Mouse (Mus musculus) embryonic fibroblast, embryonic 13.5 days (primary cell): ENCODE results near the gene Gm6993. TPM values are rescaled to one million over a fixed set of nuclear protein-coding genes. Genes with fewer than 3 reads are reported as not detected.

ENCODE experiments used
- H3K27ac ChIP-seq: 2 replicates; pipeline ENCODE4 v1.5.1; 2012; ENCODE audit warnings: low read length, control low read depth, inconsistent platforms; ENCODE audit not compliant: insufficient read depth
- H3K4me1 ChIP-seq: 2 replicates; pipeline ENCODE4 v1.6.1; 2011; ENCODE audit warnings: low read length; ENCODE audit not compliant: control insufficient read depth, insufficient read depth
- H3K4me3 ChIP-seq: 2 replicates; pipeline ENCODE4 v1.5.1; 2011; ENCODE audit warnings: mild to moderate bottlenecking, control low read depth, low read length; ENCODE audit not compliant: insufficient read depth
- CTCF ChIP-seq: IDR thresholded peaks from 2 replicates; pipeline ENCODE4 v1.5.1; 2011; ENCODE audit warnings: mild to moderate bottlenecking, control low read depth, low read length, moderate library complexity, borderline replicate concordance; ENCODE audit not compliant: insufficient read depth
- POLR2A ChIP-seq: IDR thresholded peaks from 2 replicates; pipeline ENCODE4 v1.6.1; 2011; ENCODE audit warnings: low read depth, mild to moderate bottlenecking, control low read depth, low read length, moderate library complexity
- polyA plus RNA-seq: library from polyadenylated mRNA; stranded (reverse); fragments of >200 nt; gene quantifications from 2 replicates; pipeline ENCODE4 v1.2.4, GENCODE M21; 2011; ENCODE audit warnings: low read depth; ENCODE audit not compliant: missing spikeins, insufficient read length

Gene Gm6993
- not detected in 2 replicates for polyA plus RNA-seq

- H3K27ac ChIP-seq, result no peak within 1 kb of the TSS
- H3K4me1 ChIP-seq, result 0 out of 2 replicates have a peak, but pooled peaks cover 3% of the 10 kb centered on the region
- TF ChIP-seq CTCF (no peak), POLR2A (no peak)
- H3K4me3 ChIP-seq, result no peak within 1 kb of the TSS
Measured at GRCm38 (mm10) chr12:31240470-31240869, at the start of gene Gm6993. Gene Gm6993, plus strand, starts transcription at chr12:31240770.

- no peaks in the 10 kb centered on the region; the same call in 1 of the 2 replicates for H3K4me1 ChIP-seq
- H3K4me3 ChIP-seq, result no peak overlapping the region
- H3K27ac ChIP-seq, result no peak overlapping the region
- no peak for TF ChIP-seq POLR2A
- no peak for TF ChIP-seq CTCF
Measured at GRCm38 (mm10) chr12:31191329-31191954, 49.1 kb upstream of the Gm6993 start.

GRCm38 (mm10) chr12:31202509-31202908 is 38.1 kb upstream of the Gm6993 start:
- Histone ChIP-seq H3K4me1 (no peaks in the 10 kb centered on the region), H3K27ac (no peak overlapping the region), H3K4me3 (no peak overlapping the region)
- no peak for TF ChIP-seq POLR2A
- no peak for TF ChIP-seq CTCF

GRCm38 (mm10) chr12:31203746-31204455 is 36.7 kb upstream of the Gm6993 start:
- Histone ChIP-seq H3K4me3 (no peak overlapping the region), H3K4me1 (no peaks in the 10 kb centered on the region), H3K27ac (no peak overlapping the region)
- TF ChIP-seq CTCF (no peak), POLR2A (no peak)

- H3K4me3 ChIP-seq, result no peak overlapping the region
- no peak for TF ChIP-seq POLR2A
- TF ChIP-seq CTCF, result no peak
Measured at GRCm38 (mm10) chr12:31204898-31205297, 35.7 kb upstream of the Gm6993 start.

GRCm38 (mm10) chr12:31205983-31206633 is 34.5 kb upstream of the Gm6993 start:
- Histone ChIP-seq H3K4me1 (no peaks in the 10 kb centered on the region), H3K4me3 (no peak overlapping the region), H3K27ac (no peak overlapping the region)
- TF ChIP-seq POLR2A (no peak), CTCF (no peak)

More at GRCm38 (mm10) chr12:31204898-31205297, 35.7 kb upstream of the Gm6993 start:
- no peaks in the 10 kb centered on the region for H3K4me1 ChIP-seq
- H3K27ac ChIP-seq, result no peak overlapping the region

GRCm38 (mm10) chr12:31208766-31209165 is 31.8 kb upstream of the Gm6993 start:
- no peaks in the 10 kb centered on the region for H3K4me1 ChIP-seq
- no peak overlapping the region for H3K4me3 ChIP-seq
- H3K27ac ChIP-seq, result no peak overlapping the region
- no peak for TF ChIP-seq CTCF
- no peak for TF ChIP-seq POLR2A

GRCm38 (mm10) chr12:31209377-31209805 is 31.2 kb upstream of the Gm6993 start:
- TF ChIP-seq POLR2A (no peak), CTCF (no peak)

GRCm38 (mm10) chr12:31213556-31213955 is 27.0 kb upstream of the Gm6993 start:
- H3K4me3 ChIP-seq, result no peak overlapping the region
- TF ChIP-seq POLR2A, result no peak
- TF ChIP-seq CTCF, result no peak
- H3K4me1 ChIP-seq, result no peaks in the 10 kb centered on the region
- H3K27ac ChIP-seq, result no peak overlapping the region

More at GRCm38 (mm10) chr12:31209377-31209805, 31.2 kb upstream of the Gm6993 start:
- Histone ChIP-seq H3K4me1 (no peaks in the 10 kb centered on the region), H3K4me3 (no peak overlapping the region), H3K27ac (no peak overlapping the region)
